Mouse (Mus musculus) layer of hippocampus, postnatal 36 days (tissue): ENCODE measurements around the gene Gadd45a. TPM values are rescaled to one million over a fixed set of nuclear protein-coding genes. Genes with fewer than 3 reads are reported as not detected.
A peak's percentile ranks its signal among the peaks of the same experiment; 100 is the strongest.

Experiments used
- DNase-seq, 2 experiments: peaks; one replicate each; pipeline ENCODE4 v3.0.0; 2022
- total RNA-seq, 2 experiments: library from RNA; stranded (reverse); gene quantifications; 2 replicates each; pipeline ENCODE4 v1.2.3; 2021

Gene Gadd45a
- 10 to 100 TPM in 1 of 2 experiments, 1 to 10 TPM in 1; 8.1 to 11.7 TPM for total RNA-seq

DNA sequence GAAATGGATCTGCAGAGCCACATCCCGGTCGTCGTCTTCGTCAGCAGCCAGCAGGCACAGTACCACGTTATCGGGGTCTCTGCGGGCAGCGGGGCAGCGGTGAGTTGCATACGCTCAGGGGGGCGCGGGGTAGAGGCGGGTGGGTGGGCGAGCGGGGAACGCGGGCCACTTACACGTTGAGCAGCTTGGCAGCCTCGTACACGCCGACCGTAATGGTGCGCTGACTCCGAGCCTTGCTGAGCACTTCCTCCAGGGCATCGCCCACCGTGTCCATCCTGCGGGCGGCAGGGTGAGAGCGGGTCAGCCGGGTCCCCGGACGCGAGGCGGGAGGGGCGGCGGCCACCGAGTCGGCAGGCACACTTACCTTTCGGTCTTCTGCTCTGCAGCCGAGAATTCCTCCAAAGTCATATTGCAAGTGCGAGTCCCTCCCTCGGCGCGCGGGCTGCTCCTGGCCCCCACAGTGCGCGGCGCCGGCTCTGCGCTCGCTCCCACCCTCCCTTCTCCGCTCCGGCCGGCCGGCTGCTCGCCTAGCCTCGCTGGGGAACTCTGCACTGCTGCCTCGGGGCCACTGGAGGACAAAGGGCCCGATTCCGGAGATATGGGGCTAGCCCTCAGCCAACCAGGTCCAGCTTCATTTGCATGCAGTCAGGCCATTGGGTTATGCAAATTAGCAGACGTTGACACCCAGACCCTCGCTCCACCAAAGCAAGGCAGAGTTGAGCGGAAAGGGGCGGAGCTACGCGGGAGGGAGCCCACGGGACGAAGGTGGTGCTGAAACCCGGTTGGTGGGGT is at the start of gene Gadd45a:
Gadd45a (minus strand) TSS at position 621 of the 792 bp plus-strand sequence.
- peak; percentile 86 to 90 for DNase-seq

DNA sequence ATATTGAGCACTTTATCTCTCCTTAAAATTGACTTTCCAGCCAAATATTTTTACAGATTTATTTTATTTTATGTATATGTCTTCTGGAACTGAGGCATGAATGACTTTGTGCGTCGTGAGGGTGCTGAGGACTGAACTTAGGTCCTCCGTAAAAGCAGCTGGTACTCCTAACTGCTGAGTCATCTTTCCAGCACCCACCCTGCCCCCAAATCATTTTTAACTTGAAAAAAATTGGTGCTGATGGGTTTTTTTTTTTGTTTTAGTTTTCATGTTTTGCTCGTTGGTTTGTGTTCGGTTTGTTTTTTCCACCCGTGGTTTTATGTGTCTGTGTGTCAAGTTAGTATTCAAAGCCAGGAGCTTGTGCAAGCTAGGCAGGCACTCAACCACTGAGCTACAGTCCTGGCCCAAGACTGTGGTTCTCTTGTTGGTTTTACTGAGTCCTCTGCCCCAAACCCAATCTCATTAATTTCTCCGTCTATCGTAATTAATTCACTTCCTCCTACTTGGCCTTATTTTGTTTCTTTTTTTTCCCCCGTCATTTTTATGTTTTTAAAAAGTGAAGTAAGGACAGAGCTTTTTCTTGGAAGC is 48.7 kb upstream of the Gadd45a start:
- DNase-seq = no peak

DNA sequence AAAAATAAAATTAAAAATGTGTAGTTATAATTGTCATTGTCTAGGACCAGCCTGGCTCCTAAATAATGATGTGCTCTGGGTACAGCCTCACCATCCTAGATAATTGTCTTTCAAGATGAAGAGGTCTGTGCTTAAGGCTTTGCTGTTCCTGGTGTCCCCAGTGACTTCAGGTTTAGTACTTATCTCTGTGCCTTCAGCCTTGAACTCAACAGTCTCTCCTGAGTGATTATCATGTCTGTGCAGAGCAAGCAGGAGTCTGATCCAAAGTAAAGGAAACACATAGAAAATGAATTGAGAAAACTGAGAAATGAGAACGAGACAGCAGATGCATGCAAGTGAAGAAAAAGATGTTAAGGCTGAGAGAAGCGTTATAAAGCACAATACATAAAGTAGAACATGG is 47.2 kb upstream of the Gadd45a start:
- DNase-seq = no peak

GRCm38 (mm10) chr6:67081141-67081540 is 43.9 kb upstream of the Gadd45a start:
- DNase-seq = no peak

DNA sequence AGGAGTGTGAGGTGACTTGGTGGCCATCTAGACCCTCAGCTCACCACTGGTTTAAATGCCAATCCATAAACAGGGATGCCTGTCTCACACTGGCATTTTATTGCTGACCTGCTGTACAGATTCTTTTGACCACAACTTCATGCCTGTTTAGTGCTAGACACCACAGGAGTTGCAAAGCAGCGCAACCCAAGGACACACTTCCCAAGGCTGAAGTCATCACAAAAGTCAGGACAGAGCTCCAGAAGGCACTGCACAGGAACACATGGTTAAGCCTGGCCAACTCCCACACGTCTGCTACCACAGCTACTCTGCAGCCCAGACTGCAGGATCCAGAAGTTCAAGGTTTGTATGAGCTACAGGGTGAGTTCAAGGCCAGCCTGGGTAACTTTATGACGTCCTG is 40.8 kb upstream of the Gadd45a start:
- DNase-seq = no peak

- no peak for DNase-seq
Observed at GRCm38 (mm10) chr6:67077477-67077876, 40.2 kb upstream of the Gadd45a start.

- DNase-seq = no peak
Observed at GRCm38 (mm10) chr6:67076348-67076747, 39.1 kb upstream of the Gadd45a start.

DNA sequence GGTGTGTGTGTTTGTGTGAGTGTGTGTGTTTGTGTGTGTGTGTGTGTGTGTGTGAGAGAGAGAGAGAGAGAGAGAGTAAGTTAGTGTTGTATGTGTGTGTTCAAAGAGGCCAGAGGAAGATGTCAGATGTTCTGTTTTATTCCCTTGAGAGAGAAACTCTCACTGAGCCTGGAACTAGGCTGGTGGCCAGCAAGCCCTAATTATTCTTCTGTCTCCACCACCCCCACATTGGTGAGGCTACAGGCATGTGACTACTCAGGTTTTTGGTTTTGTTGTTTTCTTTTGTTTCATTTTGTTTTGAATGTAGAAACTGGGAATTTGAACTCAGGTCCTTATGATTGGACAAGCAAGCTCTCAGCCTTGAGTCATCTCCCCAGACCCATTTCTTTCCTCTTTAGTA is 37.6 kb upstream of the Gadd45a start:
- no peak for DNase-seq

- DNase-seq = no peak
Observed at GRCm38 (mm10) chr6:67073929-67074328, 36.7 kb upstream of the Gadd45a start.

- DNase-seq = no peak
Observed at GRCm38 (mm10) chr6:67073446-67073845, 36.2 kb upstream of the Gadd45a start.

DNA sequence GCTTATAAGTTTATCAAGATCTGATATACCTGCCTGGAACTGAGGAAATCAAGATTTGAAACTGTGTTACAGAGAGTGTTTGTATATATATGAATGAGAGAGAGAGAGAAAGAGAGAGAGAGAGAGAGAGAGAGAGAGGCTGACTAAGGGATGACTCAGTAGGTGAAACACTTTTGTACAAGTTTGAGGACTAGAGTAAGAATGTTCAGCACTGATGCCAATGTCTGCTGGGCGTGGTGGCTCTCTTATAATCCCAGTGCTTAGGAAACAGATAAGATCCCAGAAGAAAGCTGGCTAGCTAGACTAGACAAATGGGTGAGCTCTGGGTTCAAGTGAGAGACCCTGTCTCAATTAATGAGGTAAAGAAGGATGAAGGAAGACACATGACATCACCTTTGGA is 34.4 kb upstream of the Gadd45a start:
- no peak for DNase-seq

GRCm38 (mm10) chr6:67069800-67070315 is 32.6 kb upstream of the Gadd45a start:
- DNase-seq = no peak

DNA sequence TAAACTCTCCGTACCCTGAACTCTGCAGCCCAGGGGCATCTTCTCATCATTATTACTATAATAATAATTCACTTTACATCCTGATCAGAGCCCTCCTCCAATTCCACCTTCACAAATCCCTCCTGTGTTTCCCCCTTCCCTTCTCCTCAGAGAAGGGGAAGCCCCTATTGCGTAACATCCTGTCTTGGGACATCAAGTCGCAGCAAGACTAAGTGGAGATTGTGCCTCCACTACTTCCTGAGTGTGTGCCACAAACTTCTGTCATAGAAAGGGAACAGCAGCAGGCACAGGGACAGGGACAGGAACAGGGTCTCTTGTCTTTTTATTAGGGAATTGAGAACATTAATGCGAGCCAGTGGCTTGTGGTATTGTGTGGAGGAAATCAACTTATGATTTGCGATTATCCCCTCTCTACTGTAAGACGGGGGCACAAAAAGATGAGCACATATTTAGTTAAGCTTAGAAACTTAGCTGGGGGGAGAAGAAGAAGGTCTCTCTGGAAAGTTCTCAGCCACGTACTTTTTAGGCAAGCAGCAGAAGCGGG is 32.0 kb upstream of the Gadd45a start:
- no peak for DNase-seq

- DNase-seq = no peak
Observed at GRCm38 (mm10) chr6:67060057-67060456, 22.8 kb upstream of the Gadd45a start.

GRCm38 (mm10) chr6:67057991-67058696 is 20.9 kb upstream of the Gadd45a start:
- DNase-seq = no peak

DNA sequence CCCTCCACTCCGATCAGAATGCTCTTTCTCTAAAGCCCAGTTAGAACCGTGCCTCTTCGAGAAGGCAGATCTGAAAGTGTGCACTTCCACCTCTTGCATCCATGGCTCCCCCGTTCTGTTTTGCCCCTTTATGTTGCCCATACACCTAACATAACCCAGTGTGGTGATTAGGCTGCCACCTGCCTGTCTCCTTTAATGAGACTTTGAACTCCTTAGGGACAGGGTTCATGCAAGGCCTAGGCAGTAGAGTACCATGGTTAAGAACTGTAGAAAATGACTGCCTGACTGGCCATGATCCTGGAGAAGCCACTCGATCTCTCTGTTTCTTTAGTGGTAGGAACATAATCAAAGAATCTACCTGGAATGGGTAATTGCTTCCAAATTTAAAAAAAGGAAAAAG is 20.3 kb upstream of the Gadd45a start:
- no peak for DNase-seq

DNA sequence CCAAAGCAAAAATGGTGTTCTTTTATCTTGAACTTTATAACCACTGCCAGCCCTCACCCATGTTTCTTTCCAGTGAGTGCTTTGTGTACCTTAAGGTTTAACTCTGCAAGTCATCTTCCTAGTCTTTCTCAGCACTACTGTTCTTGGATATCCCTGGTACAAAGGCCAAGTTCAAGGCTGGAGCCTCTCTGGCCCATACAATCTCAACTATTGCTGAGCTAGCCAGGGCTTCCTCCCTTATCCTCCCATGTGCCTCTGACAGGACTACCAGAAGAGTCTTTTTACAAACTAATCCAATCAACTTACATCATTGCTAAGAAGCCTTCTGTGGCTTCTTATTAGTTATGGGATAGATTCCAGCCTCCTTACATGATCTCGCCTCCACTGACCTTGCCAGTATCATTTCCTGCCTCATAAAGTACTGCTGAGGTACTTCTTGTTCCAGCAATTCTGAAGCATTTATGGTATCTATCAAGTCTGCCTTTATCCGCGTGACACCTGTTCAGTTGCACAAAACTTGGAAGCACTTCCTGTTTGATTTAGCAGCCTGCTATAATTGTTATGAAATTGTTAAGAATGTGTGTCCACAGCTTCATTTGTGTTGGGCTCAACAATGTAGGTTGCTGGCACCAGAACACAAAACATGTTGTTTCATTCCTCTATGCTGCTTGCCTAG is 19.8 kb upstream of the Gadd45a start:
- no peak for DNase-seq

- DNase-seq = no peak
Observed at GRCm38 (mm10) chr6:67056108-67056888, 19.0 kb upstream of the Gadd45a start.

GRCm38 (mm10) chr6:67050063-67050462 is 12.8 kb upstream of the Gadd45a start:
- DNase-seq = no peak

DNA sequence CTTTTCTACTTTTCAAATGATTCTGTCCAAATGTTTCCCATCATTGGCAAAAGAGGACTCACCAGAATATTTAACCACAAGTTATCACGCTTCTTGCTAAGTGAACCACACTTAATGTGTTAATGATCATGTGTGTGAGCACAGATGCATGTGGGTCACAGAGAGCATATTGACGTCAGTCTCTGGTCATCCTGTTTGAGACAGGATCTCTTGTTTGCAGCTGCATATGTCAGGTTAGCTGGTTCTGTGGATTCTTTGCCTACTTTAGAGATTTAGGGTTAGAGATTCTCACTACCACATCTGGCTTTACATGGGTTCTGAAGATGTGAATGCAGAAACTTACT is 12.4 kb upstream of the Gadd45a start:
- no peak for DNase-seq

- DNase-seq = no peak
Observed at GRCm38 (mm10) chr6:67048880-67049694, 11.8 kb upstream of the Gadd45a start.
